Mouse (Mus musculus): ENCODE data around the gene Rassf7.

The Rassf7 gene

DNA sequence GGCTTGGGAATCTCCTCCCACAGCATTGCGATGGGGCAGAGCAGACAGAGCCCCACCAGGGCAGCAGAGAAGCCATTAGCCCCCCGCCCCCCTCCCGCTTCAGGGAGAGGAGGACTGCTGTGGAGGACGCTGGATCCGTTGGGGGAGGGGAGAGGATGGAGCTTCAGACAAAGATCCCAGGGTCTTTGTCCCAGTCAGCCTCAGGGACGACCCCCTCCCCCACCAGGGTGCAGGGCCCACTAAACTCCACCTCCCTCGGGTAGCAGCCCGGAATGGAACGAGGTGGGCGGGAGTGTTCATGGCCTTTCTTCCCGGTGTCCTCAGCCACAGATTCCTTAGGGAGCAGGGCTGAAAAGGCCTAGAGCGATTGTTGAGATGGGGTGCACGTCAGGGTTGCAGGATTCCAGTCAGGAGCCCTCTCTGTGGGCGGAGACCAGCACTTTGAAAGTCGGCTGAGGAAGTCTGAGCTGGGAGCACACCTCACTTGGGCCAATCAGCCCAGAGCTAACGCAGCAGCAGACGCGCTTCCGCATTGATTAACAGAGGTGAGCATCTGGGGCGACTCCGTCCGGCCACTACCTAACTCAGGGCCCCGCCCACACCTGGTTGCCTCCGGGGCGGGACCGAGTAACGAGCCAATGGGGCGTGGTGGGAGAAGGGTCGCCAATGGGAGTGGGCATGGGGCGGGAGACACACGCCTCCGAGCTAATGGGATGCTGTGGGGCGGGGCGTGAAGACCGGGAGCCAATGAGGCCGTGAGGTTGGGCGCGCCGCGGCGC lies at the start of gene Rassf7:
TSS of gene Rassf7 (plus strand) at position 760 of the 779 bp plus-strand sequence.
- DNase-seq (ENCODE audit: low spot score): peak; percentile 72

- no peak for DNase-seq (ENCODE audit: low spot score)
These were observed 47.7 kb upstream of the Rassf7 start for GRCm38 (mm10) chr7:141167901-141168517.

- peak; percentile 41 for DNase-seq (ENCODE audit: low spot score)
These were observed 47.1 kb upstream of the Rassf7 start for GRCm38 (mm10) chr7:141168518-141168953.

DNA sequence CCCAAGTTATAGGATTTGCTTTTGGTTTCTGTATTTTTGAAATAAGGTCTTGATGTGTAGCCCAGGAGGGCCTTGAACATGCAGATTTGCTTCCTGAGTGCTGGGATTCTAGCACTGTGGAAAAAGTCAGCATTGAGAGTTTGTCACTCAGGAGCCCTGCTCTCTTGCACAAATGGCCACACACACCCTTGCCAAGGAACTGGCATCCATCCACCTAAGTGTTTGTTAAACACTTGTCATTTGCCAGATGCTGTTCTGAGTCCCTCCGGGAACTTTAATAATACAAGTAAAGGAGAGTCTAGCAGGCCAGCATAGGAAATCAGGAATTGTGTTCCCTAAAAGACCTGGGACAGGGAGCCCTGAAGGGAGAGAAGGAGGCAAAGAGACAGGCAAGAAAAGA lies 46.4 kb upstream of the Rassf7 start:
- DNase-seq (ENCODE audit: low spot score): no peak

GRCm38 (mm10) chr7:141169866-141170265 lies 45.8 kb upstream of the Rassf7 start:
- DNase-seq (ENCODE audit: low spot score): no peak

DNA sequence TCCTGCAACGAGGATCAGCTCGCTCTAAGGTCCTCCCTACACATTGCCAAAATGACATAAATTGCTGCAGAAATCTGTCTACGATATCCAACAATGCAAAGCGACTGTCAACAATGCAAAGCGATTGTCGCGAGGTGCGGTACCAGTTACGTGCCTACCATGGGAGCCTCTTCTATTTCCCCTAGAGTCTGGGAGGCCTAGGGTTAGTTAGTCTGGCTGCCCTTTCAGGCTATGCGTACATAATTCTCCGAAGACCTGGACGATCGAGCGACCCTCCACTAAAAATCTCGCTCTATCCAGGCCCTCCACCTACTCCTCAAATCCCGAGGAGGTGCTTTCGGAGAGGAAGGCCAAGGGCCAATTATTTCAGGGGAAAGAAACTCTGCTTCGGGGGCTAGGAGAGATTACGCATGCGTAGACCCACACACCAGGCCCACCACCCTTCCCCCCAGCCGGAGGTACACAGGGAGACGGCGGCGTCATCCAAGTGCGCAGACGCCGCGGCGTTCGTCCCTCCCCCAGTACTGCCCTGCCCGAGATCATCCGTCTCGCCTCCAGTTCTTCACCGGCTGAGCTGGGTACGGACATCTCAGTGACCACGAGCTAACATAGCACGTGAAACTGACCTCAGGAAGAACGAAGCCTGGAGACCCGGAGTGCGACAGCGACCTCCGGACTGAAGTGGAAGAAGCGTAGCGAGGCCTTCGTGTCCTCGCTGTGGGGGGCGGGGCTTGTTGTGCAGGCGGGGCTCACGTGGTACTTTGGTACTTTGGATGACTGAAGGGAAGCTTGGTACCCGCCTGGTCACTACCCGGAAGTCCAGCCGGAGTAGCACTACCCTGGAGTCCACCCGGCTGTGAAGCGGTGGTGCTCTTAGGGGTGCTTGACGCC lies 43.3 kb upstream of the Rassf7 start, which contains the start of gene Rnh1:
TSS of gene Rnh1 (minus strand) at position 742 of the 891 bp plus-strand sequence.
- DNase-seq (ENCODE audit: low spot score): peak; percentile 81

GRCm38 (mm10) chr7:141173323-141173850 lies 42.3 kb upstream of the Rassf7 start:
- DNase-seq (ENCODE audit: low spot score): no peak

GRCm38 (mm10) chr7:141175068-141175467 lies 40.6 kb upstream of the Rassf7 start:
- no peak for DNase-seq (ENCODE audit: low spot score)

- peak; percentile 55 for DNase-seq (ENCODE audit: low spot score)
These were observed 39.5 kb upstream of the Rassf7 start for GRCm38 (mm10) chr7:141176173-141176572.

GRCm38 (mm10) chr7:141188194-141188593 lies 27.5 kb upstream of the Rassf7 start:
- DNase-seq (ENCODE audit: low spot score): no peak

- DNase-seq (ENCODE audit: low spot score): no peak
These were observed 26.9 kb upstream of the Rassf7 start for GRCm38 (mm10) chr7:141188733-141189132.

DNA sequence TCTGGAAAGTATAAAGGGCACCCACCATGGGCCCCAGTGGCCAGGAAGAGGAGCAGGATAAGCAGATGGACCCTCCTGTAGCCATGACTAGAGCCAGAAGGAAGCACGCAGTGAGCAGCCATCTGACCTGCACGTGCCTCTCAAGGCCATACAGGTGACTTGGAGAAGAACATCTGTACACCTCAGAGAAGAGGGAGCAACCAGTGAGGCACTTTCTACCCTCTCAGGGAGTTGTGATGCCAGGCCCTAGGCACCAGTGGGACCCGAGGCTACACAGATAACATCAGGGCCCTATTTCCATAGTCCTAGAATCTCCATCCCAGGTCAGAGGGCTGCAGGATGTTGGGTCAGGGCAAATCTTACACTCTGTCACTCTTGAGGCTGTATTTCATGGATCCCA lies 25.4 kb upstream of the Rassf7 start:
- DNase-seq (ENCODE audit: low spot score): no peak

GRCm38 (mm10) chr7:141191036-141191435 lies 24.6 kb upstream of the Rassf7 start:
- DNase-seq (ENCODE audit: low spot score): no peak

- DNase-seq (ENCODE audit: low spot score): no peak
These were observed 23.6 kb upstream of the Rassf7 start for GRCm38 (mm10) chr7:141191796-141192685.

DNA sequence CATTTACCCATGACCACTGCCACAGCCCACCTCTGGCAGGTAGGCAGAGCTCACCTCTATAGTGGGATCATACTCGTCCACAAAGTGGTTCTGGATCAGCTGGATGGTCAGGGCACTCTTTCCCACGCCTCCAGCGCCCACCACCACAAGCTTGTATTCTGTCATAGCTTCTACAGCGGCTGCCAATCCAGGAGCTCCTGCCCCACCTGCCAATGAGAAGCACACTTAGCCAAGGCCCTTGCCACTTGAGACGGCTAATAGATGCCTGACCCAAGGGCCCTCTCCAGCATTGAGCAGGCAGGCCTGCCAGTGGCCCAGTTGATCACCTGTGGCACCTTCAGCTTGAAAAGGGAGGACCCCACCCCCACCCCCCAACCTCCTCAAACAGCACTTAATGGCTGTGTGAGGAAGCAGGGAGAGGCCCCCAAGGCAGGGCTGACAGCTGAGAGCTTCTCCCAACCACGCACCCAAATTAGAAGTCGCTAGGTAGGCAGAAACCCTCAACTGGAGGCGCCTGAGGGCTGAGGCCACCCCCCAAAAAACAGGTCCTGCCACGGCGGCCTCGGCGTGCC lies 22.8 kb upstream of the Rassf7 start:
- no peak for DNase-seq (ENCODE audit: low spot score)

DNA sequence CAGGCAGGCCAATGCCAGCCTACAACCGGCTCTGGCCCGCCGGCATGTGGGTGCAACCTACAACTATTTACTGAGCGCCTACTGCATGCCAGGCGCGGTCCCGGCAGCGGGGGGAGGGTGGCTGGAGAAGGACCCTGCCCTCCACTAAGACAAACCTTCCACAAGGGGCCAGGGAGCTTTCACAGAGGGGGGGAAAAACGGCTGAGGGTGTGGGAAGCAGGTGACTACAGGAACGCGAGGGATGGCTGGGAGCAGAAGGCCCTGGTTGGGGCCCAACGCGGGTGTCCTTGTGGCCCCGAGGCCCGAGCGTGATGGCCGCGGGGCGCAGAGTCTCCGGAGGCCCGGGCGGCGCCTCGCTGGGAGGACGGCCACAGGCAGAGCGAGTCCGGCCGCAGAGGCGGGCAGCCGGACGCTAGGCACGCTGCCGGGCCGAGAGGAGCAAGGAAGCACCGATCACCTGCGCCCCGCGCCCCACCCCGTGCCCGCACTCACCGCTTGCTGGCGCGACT lies 22.3 kb upstream of the Rassf7 start:
- no peak for DNase-seq (ENCODE audit: low spot score)

- DNase-seq (ENCODE audit: low spot score): peak; percentile 95
These were observed 21.7 kb upstream of the Rassf7 start, which contains the start of the genes Hras and Lrrc56 for GRCm38 (mm10) chr7:141193948-141194347. TSS of gene Hras (minus strand) at chr7:141194005. TSS of gene Lrrc56 (plus strand) at chr7:141194157.

- DNase-seq (ENCODE audit: low spot score): no peak
These were observed 21.3 kb upstream of the Rassf7 start for GRCm38 (mm10) chr7:141194409-141194808.

- peak; percentile 80 for DNase-seq (ENCODE audit: low spot score)
These were observed 20.8 kb upstream of the Rassf7 start for GRCm38 (mm10) chr7:141194830-141195229.

DNA sequence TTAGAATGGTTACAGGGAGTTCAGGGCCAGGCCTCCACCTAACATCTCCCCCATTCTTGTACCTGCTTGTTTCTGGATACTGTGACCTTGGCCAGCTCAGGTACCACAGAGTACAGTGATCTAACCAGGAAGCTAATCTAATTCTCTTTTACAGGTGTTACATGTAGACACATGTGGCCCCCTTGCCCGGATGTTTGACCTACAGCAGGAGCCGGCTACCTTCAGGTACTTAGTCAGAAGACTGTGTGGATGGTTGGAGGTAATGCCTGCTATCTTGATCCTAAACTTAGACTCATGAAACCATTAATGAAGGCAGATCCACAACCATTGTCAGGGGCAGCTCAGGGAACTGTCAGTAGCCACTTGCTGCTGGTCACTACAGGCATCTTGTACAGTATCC lies 19.9 kb upstream of the Rassf7 start:
- DNase-seq (ENCODE audit: low spot score): no peak

Measured in ovary, postnatal 10 days (tissue).